ENCODE assay signal across 11 mouse cellular contexts in the genomic region with DNA sequence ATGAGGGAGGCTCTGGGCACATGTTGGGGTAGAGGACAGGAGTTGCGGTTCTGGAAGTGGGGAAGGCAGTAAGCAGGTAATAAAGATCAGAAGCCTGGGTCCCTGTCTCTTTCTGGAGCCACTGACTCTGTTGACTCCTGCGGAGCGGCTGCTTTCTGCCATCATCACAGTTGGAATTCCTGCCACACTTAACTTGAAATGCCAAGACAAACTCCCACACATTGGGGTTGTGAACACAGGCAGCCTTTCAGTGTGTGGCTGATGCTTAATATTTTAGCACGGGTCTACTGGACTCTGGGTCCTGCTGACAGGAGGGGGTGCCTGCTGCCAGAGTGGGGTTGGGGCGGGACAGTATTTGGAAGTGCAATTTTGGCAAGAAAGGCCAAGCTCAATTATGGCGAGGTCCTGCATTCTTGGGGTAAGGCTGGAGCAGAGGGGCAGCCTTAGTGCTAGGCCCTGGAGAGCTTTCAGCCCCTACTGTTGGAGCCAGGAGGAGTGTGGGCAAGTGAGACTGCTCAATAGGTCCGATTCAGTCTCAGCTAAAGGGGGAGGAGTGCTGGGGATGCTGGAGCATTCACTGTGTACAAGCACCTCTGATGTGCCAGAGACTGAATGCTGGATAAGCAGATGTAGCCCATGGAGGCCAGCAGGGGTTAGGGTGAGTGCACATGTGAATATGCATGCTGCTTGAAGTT. TPM values are rescaled to one million over a fixed set of nuclear protein-coding genes. Genes with fewer than 3 reads are reported as not detected.
DNase-seq lines count a peak whose midpoint lies in the region; ATAC-seq lines count a peak whose summit lies in the region.
"Had no signal": no experiment of that assay in that cellular context is flagged by ENCODE, and none has a peak within 500 bp of the region (broad histone marks: within the 10 kb centered on the region; RNA-seq: fewer than 3 reads in every experiment).

No protein-coding gene starts in this region.

- WGBS in kidney, embryonic 15.5 days = 62% methylated on average over 7 of the region's 7 CpGs
- 69% methylated on average over 7 of the region's 7 CpGs for WGBS in lung, embryonic 16.5 days
- 66% methylated on average over 7 of the region's 7 CpGs for WGBS in liver, embryonic 13.5 days (ENCODE audit: insufficient replicate concordance)

- no peak for DNase-seq in cerebellum, adult 9-10 months
- no peak for DNase-seq in kidney, postnatal 25 days
- DNase-seq in lung, postnatal 4 days = no peak
- no peak for DNase-seq in liver, embryonic 13.5 days
- DNase-seq in retina, postnatal 1 day = no peak

- H3K27ac ChIP-seq in kidney, embryonic 15.5 days = peak overlapping the region; percentile 51; the same call in 1 of the 2 replicates
- H3K27ac ChIP-seq in lung, embryonic 16.5 days (ENCODE audit: low read length) = peak overlapping the region; percentile 39
- H3K27ac ChIP-seq in liver, embryonic 13.5 days = peak overlapping the region; percentile 23; the same call in 1 of the 2 replicates

- H3K4me2 ChIP-seq in kidney, embryonic 15.5 days = no peak overlapping the region
- no peak overlapping the region for H3K4me2 ChIP-seq in lung, embryonic 16.5 days (ENCODE audit: low read depth, low read length)
- no peak overlapping the region for H3K4me2 ChIP-seq in liver, embryonic 13.5 days
- H3K4me2 ChIP-seq: heart, embryonic 11.5 days had no signal

- no peaks in the 10 kb centered on the region for H3K9me3 ChIP-seq in kidney, embryonic 15.5 days (replicated peaks)
- no peaks in the 10 kb centered on the region for H3K9me3 ChIP-seq in lung, embryonic 16.5 days (ENCODE audit: control insufficient read depth, low read length)
- H3K9me3 ChIP-seq in liver, embryonic 13.5 days (replicated peaks) = no peaks in the 10 kb centered on the region

- H3K36me3 ChIP-seq in kidney, embryonic 15.5 days = peaks cover 4% of the 10 kb centered on the region; the same call in 1 of the 2 replicates
- no peaks in the 10 kb centered on the region for H3K36me3 ChIP-seq in lung, embryonic 16.5 days (ENCODE audit: control insufficient read depth, insufficient read depth, low read length)
- H3K36me3 ChIP-seq in liver, embryonic 13.5 days = peaks cover 9% of the 10 kb centered on the region

- no peak overlapping the region for H3K4me3 ChIP-seq in kidney, embryonic 15.5 days (replicated peaks)
- H3K4me3 ChIP-seq in lung, embryonic 16.5 days (ENCODE audit: low read length) = no peak overlapping the region
- no peak overlapping the region for H3K4me3 ChIP-seq in liver, embryonic 13.5 days (replicated peaks)
- H3K4me3 ChIP-seq: erythroblast, embryonic 14.5 days had no signal

- H3K4me1 ChIP-seq in kidney, embryonic 15.5 days = peaks cover 30% of the 10 kb centered on the region
- H3K4me1 ChIP-seq in lung, embryonic 16.5 days (replicated peaks; ENCODE audit: control insufficient read depth, insufficient read depth, low read length) = peaks cover 16% of the 10 kb centered on the region
- peaks cover 38% of the 10 kb centered on the region for H3K4me1 ChIP-seq in liver, embryonic 13.5 days (replicated peaks)

- 0 out of 2 replicates have a peak, but pooled peaks have one; percentile 31 for ATAC-seq in cerebellum, adult (ENCODE audit: insufficient number of reproducible peaks, low FRiP score, low TSS enrichment)
- no peak for ATAC-seq in kidney, embryonic 15.5 days (replicated peaks; ENCODE audit: low FRiP score)
- 0 out of 2 replicates have a peak, but pooled peaks have one; percentile 15 for ATAC-seq in lung, embryonic 16.5 days (ENCODE audit: low read depth)
- no peak for ATAC-seq in liver, embryonic 13.5 days (ENCODE audit: low read depth)
- ATAC-seq: inflammation-experienced regulatory T-cells, adult 6 months had no signal

- H3K9ac ChIP-seq in kidney, embryonic 15.5 days = no peak overlapping the region
- no peak overlapping the region for H3K9ac ChIP-seq in lung, embryonic 16.5 days (ENCODE audit: low read length)
- H3K9ac ChIP-seq in liver, embryonic 13.5 days = no peak overlapping the region

- H3K27me3 ChIP-seq in kidney, embryonic 15.5 days = no peaks in the 10 kb centered on the region
- H3K27me3 ChIP-seq in lung, embryonic 16.5 days (ENCODE audit: control insufficient read depth, insufficient read depth, low read depth, low read length) = no peaks in the 10 kb centered on the region
- H3K27me3 ChIP-seq in liver, embryonic 13.5 days = no peaks in the 10 kb centered on the region

RNA-seq across cellular contexts. Expression of gene Tbc1d22a, which starts 5.4 kb away (rescaled TPM):
- 13.1 and 13.8 TPM in 2 replicates for polyA plus RNA-seq in kidney, embryonic 15.5 days (2015; fragmentation: Nextera tagmentation; extraction: Ambion mirVana)
- 13.6 and 14.3 TPM in 2 replicates for polyA plus RNA-seq in lung, embryonic 16.5 days (2015; fragmentation: Nextera tagmentation; extraction: Ambion mirVana)
- 7.3 and 7.4 TPM in 2 replicates for polyA plus RNA-seq in liver, embryonic 13.5 days (2015; fragmentation: Nextera tagmentation; extraction: Ambion mirVana)

RNA-seq across cellular contexts. Expression of gene Cerk, which starts 33.7 kb away (rescaled TPM):
- 12.1 and 12.4 TPM in 2 replicates for polyA plus RNA-seq in kidney, embryonic 15.5 days (2015; fragmentation: Nextera tagmentation; extraction: Ambion mirVana)
- polyA plus RNA-seq in lung, embryonic 16.5 days (2015; fragmentation: Nextera tagmentation; extraction: Ambion mirVana) = 25.2 and 26.4 TPM in 2 replicates
- 3.2 and 3.7 TPM in 2 replicates for polyA plus RNA-seq in liver, embryonic 13.5 days (2015; fragmentation: Nextera tagmentation; extraction: Ambion mirVana)

Comparison
In these comparisons a context has a peak if more than half of its experiments do, and no peak if none do; other contexts are left out.
1. ATAC-seq: peak in cerebellum, adult (single experiment) and lung, embryonic 16.5 days (single experiment); none in kidney, embryonic 15.5 days (single experiment) and liver, embryonic 13.5 days (single experiment).
2. Peak in every context shown above with its lines, with median percentiles within 50 percentile points of each other: H3K27ac ChIP-seq.